Mouse (Mus musculus): ENCODE data around the gene Gm42421. TPM values are rescaled to one million over a fixed set of nuclear protein-coding genes. Genes with fewer than 3 reads are reported as not detected.

The Gm42421 gene
- total RNA-seq, 1 experiment from 2014 or later, result not detected

DNA sequence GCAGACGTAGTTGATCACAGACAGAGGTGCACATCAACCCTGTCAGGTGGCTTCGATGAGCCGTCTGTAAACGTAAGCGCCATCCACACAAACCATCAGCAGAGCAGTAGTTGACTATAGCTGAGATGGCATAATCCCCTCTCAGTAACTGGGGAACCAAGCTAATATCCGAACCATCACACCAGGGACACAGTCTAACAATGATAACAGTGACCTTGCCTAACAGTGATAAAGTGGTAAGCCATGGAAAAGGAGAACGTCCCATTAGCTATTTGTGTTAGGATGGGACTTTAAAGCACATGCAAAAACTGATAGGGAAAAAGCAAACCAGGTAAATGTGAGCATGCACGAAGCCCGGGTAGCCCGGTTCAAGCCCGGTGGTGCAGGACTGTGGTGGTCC is 48.3 kb downstream of the Gm42421 start:
- no peak for ATAC-seq (replicated peaks in 1 of 2; ENCODE audit: insufficient read depth in 1 of 2, low FRiP score in 2 of 2, low TSS enrichment in 1 of 2, low read depth in 1 of 2, poor library complexity in 2 of 2, severe bottlenecking in 2 of 2)

DNA sequence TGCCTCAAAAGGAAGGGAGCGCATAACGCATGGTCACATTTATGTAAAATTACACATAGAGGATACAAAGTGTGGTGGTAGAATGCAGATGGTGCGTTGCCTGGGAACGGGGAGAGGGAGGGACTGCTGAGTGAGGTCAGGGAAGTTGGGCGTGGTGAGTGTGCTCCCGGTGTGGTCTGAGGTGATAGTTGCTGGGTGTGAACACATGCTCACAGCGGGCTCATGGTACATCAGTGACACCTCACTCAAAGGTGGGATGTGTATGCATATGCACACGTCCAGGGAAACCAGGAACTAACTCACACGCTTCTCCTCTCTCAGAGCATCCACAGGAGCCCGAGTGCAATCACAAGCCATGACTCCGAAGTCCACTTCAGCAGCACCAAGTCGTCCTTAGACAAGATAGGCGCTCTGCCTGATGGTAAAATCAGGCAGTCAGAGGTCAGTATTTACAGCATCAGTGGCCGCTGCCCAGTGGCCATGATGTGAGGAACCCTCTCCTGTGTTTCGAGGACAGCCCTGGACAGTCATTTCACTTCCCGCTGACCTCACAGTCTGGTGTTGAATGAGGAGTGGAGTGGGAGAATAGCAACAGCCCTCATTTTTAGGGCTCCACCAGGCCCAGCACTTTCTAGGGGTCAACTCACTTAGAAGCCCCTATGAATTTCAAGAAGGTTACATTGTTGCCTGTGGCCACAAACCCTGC is 48.9 kb downstream of the Gm42421 start:
- ATAC-seq (replicated peaks in 1 of 2; ENCODE audit: insufficient read depth in 1 of 2, low FRiP score in 2 of 2, low TSS enrichment in 1 of 2, low read depth in 1 of 2, poor library complexity in 2 of 2, severe bottlenecking in 2 of 2), result no peak

DNA sequence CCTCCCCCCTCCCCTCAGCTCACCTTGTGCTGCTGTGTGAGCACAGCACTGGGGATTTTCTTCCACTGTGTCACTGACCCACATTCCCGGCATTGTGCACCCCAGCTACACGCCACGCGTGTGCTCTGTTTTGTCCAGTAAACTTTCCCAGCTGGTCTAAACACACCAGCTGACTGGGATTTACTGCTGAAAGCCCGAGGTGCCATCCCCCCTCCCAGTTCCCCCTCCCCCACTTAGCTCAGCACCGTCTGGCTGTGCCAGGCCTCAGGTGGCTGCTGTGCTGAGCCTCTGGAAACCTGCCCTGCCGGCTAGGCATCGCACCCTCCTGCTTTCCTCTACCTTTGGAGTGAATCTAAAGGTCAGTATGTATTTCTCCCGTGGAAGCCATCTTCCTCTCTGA is 52.9 kb downstream of the Gm42421 start:
- no peak for ATAC-seq (replicated peaks in 1 of 2; ENCODE audit: insufficient read depth in 1 of 2, low FRiP score in 2 of 2, low TSS enrichment in 1 of 2, low read depth in 1 of 2, poor library complexity in 2 of 2, severe bottlenecking in 2 of 2)

DNA sequence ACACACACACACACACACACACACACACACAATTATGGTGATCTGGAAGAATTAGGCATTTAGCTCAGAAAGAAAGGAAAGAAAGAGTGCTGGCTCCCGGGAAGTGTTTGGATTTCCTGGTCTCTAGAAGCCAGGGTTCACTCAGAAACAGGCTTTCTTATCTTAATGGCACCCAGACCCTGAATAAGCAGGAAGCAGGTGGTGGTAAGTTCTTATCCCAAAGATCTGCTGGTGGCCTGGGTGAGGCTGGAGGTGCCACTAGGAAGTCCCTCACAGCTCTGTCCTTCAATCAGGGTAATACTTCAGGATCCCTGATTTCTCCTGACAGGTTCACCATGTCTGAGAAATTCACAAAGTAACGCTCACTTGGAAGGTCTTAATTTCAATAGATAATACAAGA is 54.4 kb downstream of the Gm42421 start:
- ATAC-seq (replicated peaks in 1 of 2; ENCODE audit: insufficient read depth in 1 of 2, low FRiP score in 2 of 2, low TSS enrichment in 1 of 2, low read depth in 1 of 2, poor library complexity in 2 of 2, severe bottlenecking in 2 of 2), result no peak

DNA sequence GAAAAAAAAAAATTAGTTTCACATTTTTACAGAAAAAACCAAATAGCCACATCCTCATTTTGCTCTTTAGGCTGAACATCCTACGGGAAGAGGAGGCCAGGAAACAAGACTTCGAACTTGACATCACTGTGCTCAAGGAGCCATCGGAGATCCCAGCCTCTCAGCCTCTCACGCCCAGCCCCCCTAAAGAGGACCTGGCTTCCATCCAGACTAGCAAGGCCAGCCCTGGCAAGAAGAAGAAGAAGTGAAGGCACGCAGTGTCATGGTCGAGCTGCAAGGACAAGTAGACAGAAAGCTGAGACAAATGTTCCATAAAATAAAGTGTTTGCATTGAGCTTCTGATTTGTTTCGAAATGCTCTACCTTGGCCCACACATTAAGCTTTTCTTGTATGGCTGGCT is 57.4 kb downstream of the Gm42421 start:
- no peak for ATAC-seq (replicated peaks in 1 of 2; ENCODE audit: insufficient read depth in 1 of 2, low FRiP score in 2 of 2, low TSS enrichment in 1 of 2, low read depth in 1 of 2, poor library complexity in 2 of 2, severe bottlenecking in 2 of 2)

Other genes starting within 250 kb of the Gm42421 start
- 13.1 and 28.9 TPM in 2 replicates for gene Usp42, start 195.9 kb upstream of the Gm42421 start, total RNA-seq (2017)
- 30.9 and 34.7 TPM in 2 replicates for gene Eif2ak1, start 110.4 kb upstream of the Gm42421 start, total RNA-seq (2017)
- gene Ankrd61, start 30.5 kb upstream of the Gm42421 start, total RNA-seq (2017), result 0.40 TPM in 1 of 2 replicates, not detected in the other
- 67.1 and 100 TPM in 2 replicates for gene Aimp2, start 18.3 kb upstream of the Gm42421 start, total RNA-seq (2017)
- gene Pms2, start 18.2 kb upstream of the Gm42421 start, total RNA-seq (2017), result 42.2 and 48.9 TPM in 2 replicates
- not detected in 2 replicates for gene Rsph10b, start 4.9 kb downstream of the Gm42421 start, total RNA-seq (2017)
- 80.4 and 105 TPM in 2 replicates for gene Ccz1, start 86.7 kb downstream of the Gm42421 start, total RNA-seq (2017)
- not detected in 2 replicates for gene Ocm, start 98.5 kb downstream of the Gm42421 start, total RNA-seq (2017)
- 13.7 and 14.6 TPM in 2 replicates for gene Lmtk2, start 172.3 kb downstream of the Gm42421 start, total RNA-seq (2017)